Mouse (Mus musculus) adipocyte (in vitro differentiated cells): Measurements from ENCODE around the gene Tbc1d8.

Experiments used
- DNase-seq: peaks from one replicate; pipeline ENCODE4 v3.0.0-alpha.2; 2016; ENCODE audit warnings: low spot score

Tbc1d8 gene

GRCm38 (mm10) chr1:39478057-39478895, at the start of gene Tbc1d8:
Gene Tbc1d8, minus strand, starts transcription at chr1:39478755.
- peak; percentile 71 for DNase-seq

- DNase-seq = no peak
Measured at GRCm38 (mm10) chr1:39528319-39528718, 49.8 kb upstream of the Tbc1d8 start.

- peak; percentile 62 for DNase-seq
Measured at GRCm38 (mm10) chr1:39527432-39527831, 48.9 kb upstream of the Tbc1d8 start.

GRCm38 (mm10) chr1:39526371-39527167, 48.0 kb upstream of the Tbc1d8 start:
- DNase-seq = no peak

GRCm38 (mm10) chr1:39525763-39526162, 47.2 kb upstream of the Tbc1d8 start:
- peak; percentile 56 for DNase-seq

- DNase-seq = peak; percentile 62
Measured at GRCm38 (mm10) chr1:39522519-39522918, 44.0 kb upstream of the Tbc1d8 start.

- DNase-seq = no peak
Measured at GRCm38 (mm10) chr1:39521326-39521725, 42.8 kb upstream of the Tbc1d8 start.

- no peak for DNase-seq
Measured at GRCm38 (mm10) chr1:39515303-39515991, 36.9 kb upstream of the Tbc1d8 start.

- DNase-seq = no peak
Measured at GRCm38 (mm10) chr1:39512183-39512582, 33.6 kb upstream of the Tbc1d8 start.

- DNase-seq = no peak
Measured at GRCm38 (mm10) chr1:39511775-39512174, 33.2 kb upstream of the Tbc1d8 start.

GRCm38 (mm10) chr1:39505600-39505999, 27.0 kb upstream of the Tbc1d8 start:
- no peak for DNase-seq

GRCm38 (mm10) chr1:39504261-39504660, 25.7 kb upstream of the Tbc1d8 start:
- no peak for DNase-seq

- DNase-seq = no peak
Measured at GRCm38 (mm10) chr1:39502817-39503633, 24.5 kb upstream of the Tbc1d8 start.

GRCm38 (mm10) chr1:39499485-39499941, 21.0 kb upstream of the Tbc1d8 start:
- no peak for DNase-seq

GRCm38 (mm10) chr1:39497748-39498147, 19.2 kb upstream of the Tbc1d8 start:
- no peak for DNase-seq

GRCm38 (mm10) chr1:39496995-39497394, 18.4 kb upstream of the Tbc1d8 start:
- no peak for DNase-seq

GRCm38 (mm10) chr1:39493664-39494063, 15.1 kb upstream of the Tbc1d8 start:
- no peak for DNase-seq

- DNase-seq = no peak
Measured at GRCm38 (mm10) chr1:39493165-39493564, 14.6 kb upstream of the Tbc1d8 start.

- no peak for DNase-seq
Measured at GRCm38 (mm10) chr1:39487370-39487769, 8.8 kb upstream of the Tbc1d8 start.

GRCm38 (mm10) chr1:39482115-39482815, 3.7 kb upstream of the Tbc1d8 start:
- no peak for DNase-seq

- no peak for DNase-seq
Measured at GRCm38 (mm10) chr1:39479254-39479653, 699 bp upstream of the Tbc1d8 start.
